Mouse (Mus musculus) myocyte (in vitro differentiated cells): Measurements from ENCODE around the gene Srgap2. TPM values are rescaled to one million over a fixed set of nuclear protein-coding genes. Genes with fewer than 3 reads are reported as not detected.

Experiments used
- H3K27me3 ChIP-seq: one replicate; pipeline ENCODE4 v1.6.1; 2011; ENCODE audit not compliant: control insufficient read depth, insufficient read depth, insufficient read length
- H3K36me3 ChIP-seq: one replicate; pipeline ENCODE4 v1.6.1; 2011; ENCODE audit not compliant: control insufficient read depth, insufficient read depth
- H3K4me2 ChIP-seq: one replicate; pipeline ENCODE4 v1.6.1; 2011; ENCODE audit warnings: low read depth, control low read depth
- H3K4me3 ChIP-seq: one replicate; pipeline ENCODE4 v1.5.1; 2011; ENCODE audit warnings: mild to moderate bottlenecking, control low read depth, moderate library complexity
- H3K79me2 ChIP-seq: one replicate; pipeline ENCODE4 v1.6.1; 2011; ENCODE audit not compliant: control insufficient read depth, insufficient read depth
- H3ac ChIP-seq: one replicate; pipeline ENCODE4 v1.6.1; 2011; ENCODE audit not compliant: control insufficient read depth, insufficient read length
- CEBPB ChIP-seq: IDR thresholded peaks from 2 replicates; pipeline ENCODE4 v1.6.1; 2011; ENCODE audit warnings: mild to moderate bottlenecking, moderate library complexity; ENCODE audit not compliant: poor library complexity, insufficient read depth, severe bottlenecking
- E2F4 ChIP-seq: IDR thresholded peaks from one replicate; pipeline ENCODE4 v1.6.1; 2011; ENCODE audit warnings: mild to moderate bottlenecking, control low read depth, moderate library complexity; ENCODE audit not compliant: insufficient read depth
- MAX ChIP-seq: IDR thresholded peaks from one replicate; pipeline ENCODE4 v1.6.1; 2011; ENCODE audit warnings: low read depth, mild to moderate bottlenecking, control low read depth
- MYOD1 ChIP-seq, 3 experiments: IDR thresholded peaks; one replicate each; pipeline ENCODE4 v1.6.1; 2011; ENCODE audit warnings: control low read depth in 2 of 3, low read depth in 2 of 3, mild to moderate bottlenecking in 2 of 3, moderate library complexity in 1 of 3; ENCODE audit not compliant: insufficient read length in 2 of 3, control insufficient read depth in 1 of 3
- MYOG ChIP-seq, 3 experiments: IDR thresholded peaks; one replicate each; pipeline ENCODE4 v1.6.1; 2011; ENCODE audit warnings: control low read depth in 2 of 3, low read depth in 2 of 3, mild to moderate bottlenecking in 2 of 3; ENCODE audit not compliant: insufficient read length in 2 of 3, control insufficient read depth in 1 of 3, insufficient read depth in 1 of 3
- POLR2A ChIP-seq: IDR thresholded peaks from one replicate; pipeline ENCODE4 v1.6.1; 2011; ENCODE audit warnings: low read depth, mild to moderate bottlenecking, control low read depth, moderate library complexity; ENCODE audit not compliant: insufficient read length
- POLR2AphosphoS2 ChIP-seq: IDR thresholded peaks from one replicate; pipeline ENCODE4 v1.6.1; 2011; ENCODE audit warnings: low read depth, control low read depth; ENCODE audit not compliant: insufficient read length
- REST ChIP-seq: IDR thresholded peaks from one replicate; pipeline ENCODE4 v1.6.1; 2011; ENCODE audit warnings: mild to moderate bottlenecking, control low read depth, moderate library complexity; ENCODE audit not compliant: insufficient read depth, insufficient read length
- SRF ChIP-seq: IDR thresholded peaks from one replicate; pipeline ENCODE4 v1.6.1; 2011; ENCODE audit warnings: low read depth; ENCODE audit not compliant: control insufficient read depth, insufficient read length
- TCF12 ChIP-seq: IDR thresholded peaks from one replicate; pipeline ENCODE4 v1.6.1; 2011; ENCODE audit warnings: mild to moderate bottlenecking, control low read depth; ENCODE audit not compliant: poor library complexity, insufficient read depth, severe bottlenecking
- TCF3 ChIP-seq: IDR thresholded peaks from one replicate; pipeline ENCODE4 v1.6.1; 2011; ENCODE audit warnings: low read depth, control low read depth; ENCODE audit not compliant: insufficient read length
- USF1 ChIP-seq: IDR thresholded peaks from one replicate; pipeline ENCODE4 v1.6.1; 2011; ENCODE audit warnings: low read depth, mild to moderate bottlenecking, control low read depth, moderate library complexity
- polyA plus RNA-seq: library from polyadenylated mRNA; unstranded; fragments of >200 nt; fragmentation: generic; extraction: Trizol; gene quantifications from one replicate; pipeline ENCODE4 v1.2.1, GENCODE M21; 2012; ENCODE audit warnings: missing spikeins

The Srgap2 gene
- polyA plus RNA-seq, 1 experiment = 19.1 TPM

DNA sequence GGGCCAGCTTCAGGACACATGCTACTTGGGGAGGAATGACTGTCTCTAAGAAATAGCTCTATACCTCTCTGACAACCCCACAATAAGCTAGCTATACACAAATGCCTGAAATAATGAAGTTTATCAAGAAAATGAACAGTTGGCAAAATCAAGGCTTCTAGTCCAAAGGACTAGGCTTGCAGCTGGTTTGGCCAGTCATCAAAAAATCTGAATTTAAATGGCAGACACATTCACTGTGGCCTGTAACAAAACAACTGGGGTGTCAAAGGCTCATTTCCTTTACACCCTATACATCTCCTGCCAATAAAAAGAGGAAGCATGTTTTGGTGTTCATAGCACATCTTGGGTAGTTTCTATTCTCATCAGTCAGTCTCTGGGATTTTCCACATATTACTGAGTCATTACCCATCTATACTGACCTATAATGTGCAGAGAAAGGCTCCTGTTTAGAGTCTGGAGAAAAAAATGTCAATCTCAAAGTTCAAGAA lies 53.5 kb downstream of the Srgap2 start:
- no peaks in the 10 kb centered on the region for H3K27me3 ChIP-seq
- H3K79me2 ChIP-seq = peaks cover 76% of the 10 kb centered on the region
- no peak overlapping the region for H3K4me2 ChIP-seq
- TF ChIP-seq MYOD1 (IDR thresholded peaks at IDR 0.05; ENCODE audit: control insufficient read depth in 1 of 3, insufficient read length in 2 of 3, low read depth in 2 of 3) = no peak
- no peak for TF ChIP-seq MAX
- no peak for TF ChIP-seq TCF3
- TF ChIP-seq CEBPB = no peak
- no peak for TF ChIP-seq POLR2AphosphoS2
- no peak for TF ChIP-seq E2F4
- no peak for TF ChIP-seq REST
- no peak for TF ChIP-seq USF1
- no peak for TF ChIP-seq POLR2A
- no peak for TF ChIP-seq MYOG (IDR thresholded peaks at IDR 0.05; ENCODE audit: control insufficient read depth in 1 of 3, insufficient read depth in 1 of 3, insufficient read length in 2 of 3, low read depth in 2 of 3)
- TF ChIP-seq TCF12 = no peak
- TF ChIP-seq SRF = no peak
- H3K4me3 ChIP-seq = no peak overlapping the region
- no peak overlapping the region for H3ac ChIP-seq
- no peaks in the 10 kb centered on the region for H3K36me3 ChIP-seq

DNA sequence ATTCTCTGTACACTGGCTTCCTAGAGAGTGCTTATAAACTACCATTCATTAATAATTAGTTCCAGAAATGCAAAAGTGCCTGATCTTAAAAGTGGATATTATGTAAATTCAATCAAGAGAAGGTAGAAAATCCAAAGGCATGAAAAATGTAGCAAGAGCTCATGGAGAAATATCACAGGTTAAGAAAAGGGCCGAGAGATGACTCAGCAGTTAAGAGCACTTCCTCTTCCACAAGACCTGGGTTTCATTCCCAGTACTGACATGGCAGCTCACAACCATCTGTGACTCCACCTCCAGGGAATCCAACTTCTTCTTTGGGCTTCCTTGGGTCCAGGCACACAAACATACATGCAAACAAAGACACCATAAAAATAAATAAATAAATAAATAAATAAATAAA lies 56.6 kb downstream of the Srgap2 start:
- Histone ChIP-seq H3K27me3 (no peaks in the 10 kb centered on the region), H3K36me3 (no peaks in the 10 kb centered on the region), H3K79me2 (peaks cover 82% of the 10 kb centered on the region), H3K4me3 (no peak overlapping the region), H3K4me2 (no peak overlapping the region), H3ac (no peak overlapping the region)
- TF ChIP-seq POLR2A = no peak
- no peak for TF ChIP-seq E2F4
- no peak for TF ChIP-seq POLR2AphosphoS2
- no peak for TF ChIP-seq TCF12
- no peak for TF ChIP-seq MYOD1 (IDR thresholded peaks at IDR 0.05; ENCODE audit: control insufficient read depth in 1 of 3, insufficient read length in 2 of 3, low read depth in 2 of 3)
- no peak for TF ChIP-seq REST
- TF ChIP-seq MYOG (IDR thresholded peaks at IDR 0.05; ENCODE audit: control insufficient read depth in 1 of 3, insufficient read depth in 1 of 3, insufficient read length in 2 of 3, low read depth in 2 of 3) = no peak
- no peak for TF ChIP-seq CEBPB
- TF ChIP-seq MAX = no peak
- no peak for TF ChIP-seq SRF
- no peak for TF ChIP-seq TCF3
- TF ChIP-seq USF1 = no peak

DNA sequence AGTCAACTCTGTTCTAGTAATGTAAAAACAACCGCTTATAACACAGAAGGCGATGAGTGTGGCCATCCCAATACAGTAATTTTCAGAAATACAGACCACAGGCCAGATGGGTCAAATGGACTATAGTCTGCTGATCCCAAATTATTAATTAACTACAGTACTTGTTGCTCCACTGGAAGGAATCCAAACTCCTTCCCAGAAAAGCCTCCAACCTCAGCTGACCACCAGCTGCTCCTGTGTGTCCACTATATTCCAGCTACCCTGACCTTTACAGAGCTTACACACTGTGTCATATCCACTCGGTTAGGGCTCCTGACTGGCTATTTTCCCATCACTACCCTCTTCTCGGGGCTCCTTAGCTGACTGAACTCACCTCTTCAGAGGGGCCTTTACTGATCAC lies 61.3 kb downstream of the Srgap2 start:
- Histone ChIP-seq H3ac (no peak overlapping the region), H3K4me2 (peak overlapping the region; percentile 2), H3K36me3 (no peaks in the 10 kb centered on the region), H3K27me3 (no peaks in the 10 kb centered on the region), H3K4me3 (no peak overlapping the region), H3K79me2 (peaks cover 79% of the 10 kb centered on the region)
- TF ChIP-seq TCF12 = peak; percentile 32
- TF ChIP-seq E2F4 = no peak
- TF ChIP-seq MYOG (IDR thresholded peaks at IDR 0.05; ENCODE audit: control insufficient read depth in 1 of 3, insufficient read depth in 1 of 3, insufficient read length in 2 of 3, low read depth in 2 of 3) = peak in 2 of 3 experiments; percentile 35 to 36
- TF ChIP-seq MYOD1 (IDR thresholded peaks at IDR 0.05; ENCODE audit: control insufficient read depth in 1 of 3, insufficient read length in 2 of 3, low read depth in 2 of 3) = peak in 2 of 3 experiments; percentile 62 to 77

GRCm38 (mm10) chr1:131463953-131464627 lies 63.1 kb downstream of the Srgap2 start:
- no peak for TF ChIP-seq CEBPB
- TF ChIP-seq E2F4 = no peak
- TF ChIP-seq MYOG (IDR thresholded peaks at IDR 0.05; ENCODE audit: control insufficient read depth in 1 of 3, insufficient read depth in 1 of 3, insufficient read length in 2 of 3, low read depth in 2 of 3) = no peak
- no peak for TF ChIP-seq REST
- TF ChIP-seq MYOD1 (IDR thresholded peaks at IDR 0.05; ENCODE audit: control insufficient read depth in 1 of 3, insufficient read length in 2 of 3, low read depth in 2 of 3) = no peak
- no peak for TF ChIP-seq MAX
- TF ChIP-seq SRF = no peak
- peaks cover 76% of the 10 kb centered on the region for H3K79me2 ChIP-seq
- H3K4me3 ChIP-seq = no peak overlapping the region

More at GRCm38 (mm10) chr1:131463953-131464627, 63.1 kb downstream of the Srgap2 start:
- Histone ChIP-seq H3K27me3 (no peaks in the 10 kb centered on the region), H3K36me3 (no peaks in the 10 kb centered on the region), H3K4me2 (no peak overlapping the region), H3ac (no peak overlapping the region)
